Mouse (Mus musculus) gastrocnemius, postnatal 36 days (tissue): Measurements from ENCODE around the gene B4galnt2. TPM values are rescaled to one million over a fixed set of nuclear protein-coding genes. Genes with fewer than 3 reads are reported as not detected.

ENCODE experiments used
- DNase-seq, 2 experiments: peaks; one replicate each; pipeline ENCODE4 v3.0.0; 2022
- intact Hi-C: fragments of 180-260 bp; cut with DNase I; formaldehyde crosslinking; loops from one replicate; pipeline ENCODE4 v1.15.1; 2025
- microRNA-seq, 2 experiments: library from miRNA; unstranded; fragments of <30 nt; microRNA quantifications; one replicate each; pipeline ENCODE4 v1.2.0; 2021
- total RNA-seq, 2 experiments: library from RNA; stranded (reverse); gene quantifications; 2 replicates each; pipeline ENCODE4 v1.2.3; 2021

Gene B4galnt2
- total RNA-seq, 2 experiments from 2014 or later, result not detected

DNA sequence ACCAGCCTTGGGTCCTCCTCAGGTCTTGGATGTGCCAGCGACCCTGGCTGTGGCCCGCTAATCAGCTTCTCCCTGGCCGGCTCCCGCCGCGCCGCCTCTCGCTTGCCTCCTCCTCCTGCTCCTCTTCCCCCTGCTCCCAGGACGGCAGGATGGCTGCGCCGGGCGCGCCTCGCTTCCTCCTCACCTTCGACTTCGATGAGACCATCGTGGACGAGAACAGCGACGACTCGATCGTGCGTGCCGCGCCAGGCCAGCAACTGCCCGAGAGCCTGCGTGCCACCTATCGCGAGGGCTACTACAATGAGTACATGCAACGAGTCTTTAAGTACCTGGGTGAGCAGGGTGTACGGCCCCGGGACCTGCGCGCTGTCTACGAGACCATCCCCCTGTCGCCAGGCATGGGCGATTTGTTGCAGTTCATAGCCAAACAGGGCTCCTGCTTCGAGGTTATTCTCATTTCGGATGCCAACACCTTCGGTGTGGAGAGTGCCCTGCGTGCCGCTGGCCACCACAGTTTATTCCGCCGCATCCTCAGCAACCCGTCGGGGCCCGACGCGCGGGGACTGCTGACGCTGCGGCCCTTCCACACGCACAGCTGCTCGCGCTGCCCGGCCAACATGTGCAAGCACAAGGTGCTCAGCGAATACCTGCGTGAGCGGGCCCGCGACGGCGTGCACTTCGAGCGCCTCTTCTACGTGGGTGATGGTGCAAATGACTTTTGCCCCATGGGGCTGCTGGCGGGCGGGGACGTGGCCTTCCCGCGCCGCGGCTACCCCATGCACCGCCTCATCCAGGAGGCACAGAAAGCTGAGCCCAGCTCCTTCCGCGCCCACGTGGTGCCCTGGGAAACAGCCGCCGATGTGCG is 84.0 kb downstream of the B4galnt2 start:
- DNase-seq, result peak in 1 of 2 experiments; percentile 25
- intact Hi-C loops, result no loop called here

DNA sequence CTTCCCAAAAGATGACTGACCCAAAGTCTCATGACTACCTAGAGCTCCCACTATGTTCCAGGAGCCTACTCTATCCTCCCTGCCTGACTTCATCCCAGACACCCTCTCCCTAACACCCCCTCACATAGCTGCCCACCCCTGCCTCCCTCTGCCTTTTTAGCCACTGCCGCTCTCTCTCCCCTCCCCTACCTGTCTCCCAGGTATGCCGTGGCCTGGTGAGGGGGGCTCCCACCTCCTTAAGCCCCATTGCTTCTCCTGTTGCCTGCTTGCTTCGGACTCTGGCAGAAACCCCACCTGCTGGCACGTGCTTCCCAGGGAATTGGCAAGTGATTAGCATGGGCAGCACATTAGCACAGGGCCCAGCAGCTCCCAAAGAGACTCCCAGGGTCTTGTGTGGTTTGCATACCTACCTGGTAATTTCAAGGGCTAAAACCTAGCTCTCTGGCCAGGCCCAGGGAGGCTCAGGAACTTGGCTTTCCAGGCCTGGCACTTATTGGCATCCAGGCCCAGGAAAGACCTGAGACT is 85.1 kb downstream of the B4galnt2 start:
- no peak for DNase-seq
- intact Hi-C loops, result loop anchor here (2.0 to 5.0 kb wide), 2 partner anchors 23 to 57 kb away; no protein-coding TSS in a partner anchor

DNA sequence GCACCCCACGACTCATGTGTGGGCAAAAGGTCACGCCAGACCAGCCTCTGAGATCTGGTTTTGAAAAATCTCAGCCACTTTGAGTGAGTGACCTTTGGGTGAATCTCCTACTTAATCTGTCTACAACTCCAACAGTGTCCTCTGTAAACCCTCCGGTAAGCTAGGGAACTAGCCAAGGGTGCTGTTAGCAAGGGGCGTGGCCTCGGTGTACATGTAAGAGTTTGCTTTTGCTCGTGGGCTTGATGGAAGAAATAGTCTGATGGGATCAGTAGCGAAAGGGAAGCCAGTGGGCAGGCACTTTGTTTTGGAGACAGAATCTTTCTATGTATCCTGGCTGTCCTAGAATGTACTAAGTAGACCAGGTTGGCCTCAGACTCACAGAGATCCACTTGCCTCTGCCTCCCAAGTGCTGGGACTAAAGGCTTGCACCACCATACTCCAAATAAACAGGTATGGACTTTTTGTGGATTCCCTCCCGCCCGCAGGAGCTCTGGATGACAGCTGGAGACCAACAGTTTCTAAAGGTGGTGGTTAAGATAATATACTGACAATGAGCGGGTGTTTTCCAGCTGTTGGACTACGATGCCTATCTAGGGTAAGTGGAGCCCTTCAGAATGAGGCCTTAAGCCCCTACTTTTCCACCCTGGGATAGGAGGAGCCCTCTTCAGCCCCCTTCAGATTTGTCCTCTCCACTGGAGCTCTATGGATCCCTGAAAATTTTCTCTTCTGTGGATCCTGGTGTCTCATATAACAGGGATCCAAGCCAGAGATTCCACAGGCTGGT is 86.3 kb downstream of the B4galnt2 start:
- DNase-seq, result peak in 1 of 2 experiments; percentile 2
- intact Hi-C loops, result loop anchor here (2.0 to 5.0 kb wide), 2 partner anchors 24 to 56 kb away; no protein-coding TSS in a partner anchor

GRCm38 (mm10) chr11:95827464-95828085 is 87.1 kb downstream of the B4galnt2 start:
- DNase-seq, result peak; percentile 54 to 62
- intact Hi-C loops, result loop anchor here (2.0 to 5.0 kb wide), 2 partner anchors 25 to 55 kb away; no protein-coding TSS in a partner anchor

- intact Hi-C loops, result loop anchor here (5.0 kb wide), 1 partner anchor 55 kb away; no protein-coding TSS in a partner anchor
- no peak for DNase-seq
Measured at GRCm38 (mm10) chr11:95827168-95827447, 87.6 kb downstream of the B4galnt2 start.

DNA sequence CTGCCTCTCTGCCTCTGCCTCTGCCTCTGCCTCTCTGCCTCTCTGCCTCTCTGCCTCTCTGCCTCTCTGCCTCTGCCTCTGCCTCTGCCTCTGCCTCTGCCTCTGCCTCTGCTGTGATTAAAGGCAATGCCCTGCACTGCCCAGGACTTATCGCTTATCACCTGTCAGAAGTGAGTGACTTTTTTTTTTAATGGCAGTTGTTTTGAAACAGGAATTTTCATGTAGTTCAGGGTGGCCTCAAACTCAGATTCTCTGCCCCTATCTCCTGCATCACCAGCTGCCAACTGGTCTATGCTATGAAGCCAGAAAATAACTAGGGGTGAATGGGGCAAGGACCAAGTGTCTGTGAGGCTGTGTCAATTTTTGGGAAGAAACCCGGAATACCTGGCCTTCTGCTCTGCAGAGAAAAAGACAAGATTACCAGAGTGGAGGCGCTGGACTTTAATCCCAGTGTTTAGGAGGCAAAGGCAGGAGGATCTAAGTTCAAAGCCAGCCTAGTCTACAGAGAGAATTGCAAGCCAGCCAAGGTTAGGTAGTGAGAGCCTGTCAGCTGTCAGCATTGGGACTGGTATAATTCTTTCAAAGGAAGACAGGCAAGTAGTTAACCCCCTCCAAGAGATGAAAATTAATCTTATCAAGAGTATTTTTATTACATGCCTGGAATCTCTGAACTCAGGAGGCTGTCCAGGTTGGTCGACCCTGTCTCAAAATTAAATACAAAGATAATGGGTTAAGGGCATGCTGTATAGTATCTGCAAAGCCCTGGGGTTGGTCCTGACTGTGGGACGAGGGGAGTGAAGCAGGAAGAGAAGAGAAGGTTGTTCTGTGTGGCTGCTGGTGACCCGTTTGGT is 88.1 kb downstream of the B4galnt2 start:
- no peak for DNase-seq
- intact Hi-C loops, result loop anchor here (5.0 kb wide), 1 partner anchor 54 kb away; no protein-coding TSS in a partner anchor

GRCm38 (mm10) chr11:95825625-95826024 is 89.1 kb downstream of the B4galnt2 start:
- intact Hi-C loops, result loop anchor here (5.0 kb wide), 1 partner anchor 53 kb away; no protein-coding TSS in a partner anchor
- no peak for DNase-seq

- peak; percentile 71 to 79 for DNase-seq
- intact Hi-C loops, result loop anchor here (5.0 kb wide), 1 partner anchor 53 kb away; no protein-coding TSS in a partner anchor
Measured at GRCm38 (mm10) chr11:95824877-95825243, 89.8 kb downstream of the B4galnt2 start.

DNA sequence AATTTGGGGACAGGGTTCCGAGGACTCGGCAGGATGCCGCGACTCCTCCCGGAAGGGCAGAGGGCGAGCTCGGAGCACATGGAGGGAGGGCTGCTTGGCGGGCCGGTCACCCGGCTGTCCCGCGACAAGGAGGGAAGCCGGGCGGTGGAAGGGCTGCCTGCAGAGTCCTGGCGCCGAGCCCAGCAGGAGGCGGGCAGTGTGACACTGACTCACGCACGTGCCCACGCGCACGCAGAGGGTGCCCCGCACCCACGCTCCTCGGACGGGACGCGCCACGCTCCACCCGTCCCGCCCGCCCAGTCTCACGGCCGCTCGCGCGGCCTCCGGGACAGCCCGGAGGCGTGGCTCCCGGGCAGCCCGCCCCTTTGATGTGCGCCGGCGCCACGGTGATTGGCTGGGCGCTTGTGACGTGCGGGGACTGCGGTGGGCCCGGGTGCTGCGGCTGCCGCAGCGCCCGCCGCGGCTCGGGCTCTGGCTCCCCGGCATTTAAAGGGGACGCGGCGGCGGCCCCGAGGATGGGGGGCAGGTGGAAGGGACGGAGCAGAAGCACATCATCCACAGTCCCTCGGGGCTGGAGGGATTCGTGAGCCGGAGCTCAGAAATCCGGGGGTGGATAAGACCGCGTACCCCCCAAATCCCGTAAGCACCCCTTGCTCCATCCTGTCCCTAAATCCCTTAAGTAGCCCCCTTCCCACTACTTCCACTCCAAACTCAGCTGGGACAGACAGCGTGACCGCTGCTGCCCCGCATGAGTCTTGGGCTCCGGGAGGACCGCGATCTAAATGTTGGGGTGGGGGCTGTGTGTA is 90.4 kb downstream of the B4galnt2 start, which contains the start of gene Phospho1:
Phospho1 (plus strand) TSS at position 429 of the 806 bp plus-strand sequence.
- peak; percentile 87 to 89 for DNase-seq
- intact Hi-C loops, result no loop called here

DNA sequence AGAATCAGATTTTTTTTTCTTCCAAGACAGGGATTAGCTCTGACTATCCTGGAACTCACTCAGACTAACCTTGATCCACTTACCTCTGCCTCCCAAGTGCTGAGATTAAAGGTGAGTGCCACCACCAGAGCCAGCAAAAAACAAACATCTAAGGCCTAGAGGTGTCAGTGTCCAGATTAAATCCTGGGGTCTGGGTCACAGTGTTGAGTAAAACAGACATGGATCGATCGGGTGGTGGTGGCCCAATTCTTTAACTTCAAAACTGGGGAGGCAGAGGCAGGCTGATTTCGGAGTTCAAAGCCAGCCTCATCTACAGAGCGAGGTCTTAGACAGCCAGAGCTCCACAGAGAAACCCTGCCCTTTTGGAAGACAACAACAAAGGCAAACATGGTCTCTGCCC is 92.3 kb downstream of the B4galnt2 start:
- intact Hi-C loops, result no loop called here
- no peak for DNase-seq

DNA sequence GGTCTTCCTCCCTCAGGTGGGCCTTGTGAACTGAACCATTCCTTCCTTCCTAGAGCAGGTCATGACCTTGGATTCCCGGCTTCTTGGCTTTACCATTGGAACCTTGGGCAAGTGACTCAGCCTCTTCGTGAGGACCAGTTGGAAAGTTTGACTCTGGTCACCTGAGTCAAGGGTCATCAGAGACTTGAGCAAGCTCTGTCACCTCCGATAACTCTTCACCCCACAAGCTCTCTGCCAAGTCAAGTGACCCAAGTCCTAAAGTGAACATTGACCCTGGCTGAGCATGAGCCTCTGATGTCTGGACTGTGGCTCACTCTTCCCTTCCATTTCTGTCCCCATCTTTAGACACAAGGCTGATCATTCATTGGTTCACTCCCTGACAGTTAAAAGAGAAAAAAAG is 93.2 kb downstream of the B4galnt2 start:
- intact Hi-C loops, result no loop called here

DNA sequence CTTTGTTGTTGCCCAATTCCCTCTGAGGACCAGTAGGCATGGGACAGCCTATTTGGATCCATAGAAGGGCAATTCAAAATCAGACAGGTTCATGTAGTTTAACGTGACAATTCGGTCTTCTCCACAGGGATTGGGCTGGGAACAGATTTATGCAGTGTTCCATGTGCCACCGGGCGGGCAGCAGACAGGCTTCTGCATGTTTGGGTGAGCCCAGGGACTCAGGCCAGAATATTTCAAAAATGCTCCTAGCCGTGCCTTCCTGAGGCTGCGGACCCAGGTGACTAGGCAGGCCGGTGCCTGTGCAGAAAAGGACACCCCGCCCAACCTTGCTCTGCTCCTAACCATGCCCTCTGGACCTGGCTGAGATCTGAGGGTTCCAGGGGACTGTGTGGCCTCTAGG is 95.6 kb downstream of the B4galnt2 start:
- no peak for DNase-seq
- intact Hi-C loops, result no loop called here

More for the DNA sequence above, 93.2 kb downstream of the B4galnt2 start:
- DNase-seq, result no peak

Small RNA genes lying within 50 kb of the gene (microRNA-seq; reads per million reads assigned to microRNA genes)
- 0 reads per million in 2 experiments for gene Mir3063

Other genes with a start within 250 kb of the B4galnt2 start
- 100 to 1,000 TPM; 166 to 175 TPM for gene Phb, start 247.9 kb downstream of the B4galnt2 start, total RNA-seq
- 10 to 100 TPM; 83.7 to 86.6 TPM for gene Zfp652, start 202.2 kb downstream of the B4galnt2 start, total RNA-seq
- gene B130006D01Rik, start 191.3 kb downstream of the B4galnt2 start, total RNA-seq, result under 1 TPM; 0.56 to 0.57 TPM
- 100 to 1,000 TPM; 287 to 314 TPM for gene Phospho1, start 90.4 kb downstream of the B4galnt2 start, total RNA-seq
- gene Gngt2, start 77.7 kb downstream of the B4galnt2 start, total RNA-seq, result 1 to 10 TPM; 4.2 to 5.5 TPM
- 1 to 10 TPM; 2.8 to 3.6 TPM for gene Abi3, start 72.4 kb downstream of the B4galnt2 start, total RNA-seq
- gene Igf2bp1, start 91.0 kb upstream of the B4galnt2 start, total RNA-seq, result not detected
- gene Gip, start 109.7 kb upstream of the B4galnt2 start, total RNA-seq, result not detected
- 10 to 100 TPM; 26.5 to 30.1 TPM for gene Snf8, start 120.0 kb upstream of the B4galnt2 start, total RNA-seq
- gene Ube2z, start 150.5 kb upstream of the B4galnt2 start, total RNA-seq, result 10 to 100 TPM; 14.5 to 15.4 TPM
- gene Atp5g1, start 160.8 kb upstream of the B4galnt2 start, total RNA-seq, result 1,000 to 10,000 TPM; 1,399 to 1,465 TPM
- not detected for gene Calcoco2, start 197.1 kb upstream of the B4galnt2 start, total RNA-seq
- gene Ttll6, start 218.9 kb upstream of the B4galnt2 start, total RNA-seq, result not detected